Mouse (Mus musculus) CH12.LX (cell line): ENCODE results near the gene Srrm4. TPM values are rescaled to one million over a fixed set of nuclear protein-coding genes. Genes with fewer than 3 reads are reported as not detected.

Experiments used
- DNase-seq: peaks from one replicate; pipeline ENCODE4 v3.0.0-alpha.2; 2013; ENCODE audit errors: extremely low read depth
- H3K27ac ChIP-seq: 2 replicates; pipeline ENCODE4 v1.5.1; 2012; ENCODE audit warnings: low read depth, mild to moderate bottlenecking, control low read depth, moderate library complexity; ENCODE audit not compliant: insufficient read depth
- H3K27me3 ChIP-seq: replicated peaks from 2 replicates; pipeline ENCODE3; 2012; ENCODE audit warnings: inconsistent platforms
- H3K36me3 ChIP-seq, 2 experiments: replicated peaks in 1 of 2; 2 replicates each; pipeline versions ENCODE3 to v1.6.1; 2012; ENCODE audit warnings: inconsistent platforms in 1 of 2, low read length in 1 of 2, mild to moderate bottlenecking in 1 of 2, mixed read lengths in 1 of 2, moderate library complexity in 1 of 2; ENCODE audit not compliant: control insufficient read depth in 1 of 2, insufficient read depth in 1 of 2
- H3K4me1 ChIP-seq, 2 experiments: 2 replicates each; pipeline ENCODE4 v1.6.1; 2012; ENCODE audit warnings: inconsistent platforms in 1 of 2, moderate library complexity in 1 of 2; ENCODE audit not compliant: insufficient read depth in 2 of 2, control insufficient read depth in 1 of 2
- H3K4me2 ChIP-seq: 2 replicates; pipeline ENCODE4 v1.6.1; 2012; ENCODE audit warnings: low read depth, mild to moderate bottlenecking, control low read depth; ENCODE audit not compliant: poor library complexity, insufficient read depth, severe bottlenecking
- H3K4me3 ChIP-seq, 3 experiments: fragments of 150-350 bp in 1 of 3; sonication (generic) in 1 of 3; replicated peaks in 1 of 3; 2 replicates each; pipeline versions ENCODE3 to v1.5.1; 2011 to 2012; ENCODE audit warnings: low read depth in 2 of 3, low read length in 2 of 3, mild to moderate bottlenecking in 2 of 3, moderate library complexity in 2 of 3, control low read depth in 1 of 3, improper control_type of control experiment in 1 of 3, inconsistent platforms in 1 of 3, mixed read lengths in 1 of 3; ENCODE audit not compliant: poor library complexity in 1 of 3
- H3K79me2 ChIP-seq: replicated peaks from 2 replicates; pipeline ENCODE4 v1.6.1; 2012; ENCODE audit warnings: mild to moderate bottlenecking, moderate library complexity; ENCODE audit not compliant: control insufficient read depth, poor library complexity, insufficient read depth, severe bottlenecking; ENCODE audit errors: extremely low read depth
- H3K9ac ChIP-seq: 2 replicates; pipeline ENCODE4 v1.6.1; 2012; ENCODE audit warnings: low read depth, mild to moderate bottlenecking, control low read depth, moderate library complexity; ENCODE audit not compliant: insufficient read depth
- H3K9me3 ChIP-seq: replicated peaks from 2 replicates; pipeline ENCODE3; 2012; ENCODE audit warnings: low read length, inconsistent platforms, mixed read lengths
- CHD1 ChIP-seq: IDR thresholded peaks from 2 replicates; pipeline ENCODE4 v1.6.1; 2012; ENCODE audit warnings: low read depth, low read length, improper control_type of control experiment, inconsistent platforms
- CHD2 ChIP-seq: IDR thresholded peaks from 2 replicates; pipeline ENCODE4 v1.6.1; 2011; ENCODE audit warnings: low read length, improper control_type of control experiment
- E2F4 ChIP-seq: IDR thresholded peaks from 2 replicates; pipeline ENCODE4 v1.6.1; 2011; ENCODE audit warnings: low read depth, low read length, improper control_type of control experiment; ENCODE audit not compliant: insufficient replicate concordance
- ELF1 ChIP-seq: IDR thresholded peaks from 2 replicates; pipeline ENCODE4 v1.6.1; 2014; ENCODE audit warnings: low read depth, mild to moderate bottlenecking, inconsistent platforms, low read length, improper control_type of control experiment
- GABPA ChIP-seq: IDR thresholded peaks from 2 replicates; pipeline ENCODE4 v1.6.1; 2012; ENCODE audit warnings: low read depth, low read length, improper control_type of control experiment, inconsistent platforms; ENCODE audit not compliant: insufficient replicate concordance
- HCFC1 ChIP-seq: IDR thresholded peaks from 2 replicates; pipeline ENCODE4 v1.6.1; 2012; ENCODE audit warnings: low read depth, mild to moderate bottlenecking, inconsistent platforms, low read length, improper control_type of control experiment
- JUN ChIP-seq: IDR thresholded peaks from 2 replicates; pipeline ENCODE4 v1.6.1; 2011; ENCODE audit warnings: low read depth, mild to moderate bottlenecking, low read length, improper control_type of control experiment, moderate library complexity; ENCODE audit not compliant: insufficient read depth
- KAT2A ChIP-seq: IDR thresholded peaks from 2 replicates; pipeline ENCODE4 v1.6.1; 2012; ENCODE audit warnings: low read length, improper control_type of control experiment, inconsistent platforms; ENCODE audit not compliant: insufficient replicate concordance
- SMC3 ChIP-seq: IDR thresholded peaks from 2 replicates; pipeline ENCODE4 v1.6.1; 2011; ENCODE audit warnings: low read depth, low read length, improper control_type of control experiment
- TBP ChIP-seq: conservative IDR thresholded peaks from 2 replicates; pipeline ENCODE4 v1.6.1; 2011; ENCODE audit warnings: low read depth, low read length, improper control_type of control experiment
- UBTF ChIP-seq: IDR thresholded peaks from 2 replicates; pipeline ENCODE4 v1.6.1; 2012; ENCODE audit warnings: low read depth, mild to moderate bottlenecking, inconsistent platforms, low read length, improper control_type of control experiment, moderate library complexity
- USF1 ChIP-seq: IDR thresholded peaks from 2 replicates; pipeline ENCODE4 v1.6.1; 2014; ENCODE audit warnings: low read depth, mild to moderate bottlenecking, inconsistent platforms, low read length, improper control_type of control experiment
- ZC3H11A ChIP-seq: IDR thresholded peaks from 2 replicates; pipeline ENCODE4 v1.6.1; 2012; ENCODE audit warnings: low read depth, mild to moderate bottlenecking, inconsistent platforms, low read length, improper control_type of control experiment
- ZKSCAN1 ChIP-seq: IDR thresholded peaks from 2 replicates; pipeline ENCODE4 v1.6.1; 2012; ENCODE audit warnings: low read depth, inconsistent platforms, low read length, improper control_type of control experiment, borderline replicate concordance
- ZNF384 ChIP-seq: IDR thresholded peaks from 2 replicates; pipeline ENCODE4 v1.6.1; 2012; ENCODE audit warnings: low read depth, low read length, improper control_type of control experiment, inconsistent platforms
- dilution Hi-C: fragments of 300-500 bp; cut with MboI; formaldehyde crosslinking; loops from 2 replicates; pipeline ENCODE4 v1.14.3; 2020; ENCODE audit warnings: low sequenced_read_pairs; ENCODE audit not compliant: extremely low pct_unique_long_range_greater_than_20kb, extremely low pct_ligation_motif_present
- in situ Hi-C: fragments of 300-500 bp; cut with MboI; formaldehyde crosslinking; loops from 3 replicates; pipeline ENCODE4 v1.14.3; 2019; ENCODE audit warnings: low sequenced_read_pairs, low pct_ligation_motif_present, low pct_unique_long_range_greater_than_20kb, mixed read lengths
- polyA plus RNA-seq: library from polyadenylated mRNA; unstranded; fragments of >175 nt; gene quantifications from 2 replicates; pipeline ENCODE4 v1.2.1, GENCODE M21; 2012; ENCODE audit warnings: low read depth; ENCODE audit not compliant: insufficient read length
- total RNA-seq, 2 experiments: library from RNA; depleted of rRNA; stranded (reverse); fragments of 300-350 nt in 1 of 2; fragments of >200 nt in 1 of 2; gene quantifications; 2 replicates each; pipeline ENCODE4 v1.2.3; 2012 to 2014

The Srrm4 gene
- total and polyA plus RNA-seq, 3 experiments, result not detected

DNA sequence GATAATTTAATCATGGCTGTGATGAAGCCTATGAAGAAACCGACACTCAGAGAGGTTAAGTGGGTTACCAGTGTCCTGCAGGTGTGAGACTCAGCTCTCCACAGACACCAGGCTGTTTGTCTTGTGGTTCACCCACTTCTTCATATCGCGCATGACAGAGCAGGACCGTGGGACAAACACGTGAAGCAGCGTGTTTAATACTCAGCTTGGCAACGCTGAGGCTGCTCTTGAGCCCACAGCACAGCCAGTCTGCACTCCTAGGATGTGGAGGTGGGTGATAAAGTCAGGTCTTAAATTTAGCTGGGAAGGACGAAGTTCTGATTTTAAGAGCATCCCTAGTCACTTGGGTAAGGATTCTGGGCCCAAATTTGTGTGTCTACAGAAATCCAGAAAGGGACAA, 68.1 kb downstream of the Srrm4 start:
- H3K27me3 ChIP-seq, result no peaks in the 10 kb centered on the region
- dilution Hi-C loops (no loop called here), in situ Hi-C loops (no loop called here)
- H3K27ac ChIP-seq, result no peak overlapping the region
- TF ChIP-seq SMC3 (no peak), GABPA (no peak), KAT2A (no peak)
- no peaks in the 10 kb centered on the region for H3K79me2 ChIP-seq
- H3K36me3 ChIP-seq, result no peaks in the 10 kb centered on the region
- peaks cover 89% of the 10 kb centered on the region for H3K9me3 ChIP-seq
- H3K4me3 ChIP-seq, result no peak overlapping the region
- no peak overlapping the region for H3K9ac ChIP-seq
- H3K4me1 ChIP-seq, result no peaks in the 10 kb centered on the region
- no peak overlapping the region for H3K4me2 ChIP-seq
- DNase-seq, result no peak

DNA sequence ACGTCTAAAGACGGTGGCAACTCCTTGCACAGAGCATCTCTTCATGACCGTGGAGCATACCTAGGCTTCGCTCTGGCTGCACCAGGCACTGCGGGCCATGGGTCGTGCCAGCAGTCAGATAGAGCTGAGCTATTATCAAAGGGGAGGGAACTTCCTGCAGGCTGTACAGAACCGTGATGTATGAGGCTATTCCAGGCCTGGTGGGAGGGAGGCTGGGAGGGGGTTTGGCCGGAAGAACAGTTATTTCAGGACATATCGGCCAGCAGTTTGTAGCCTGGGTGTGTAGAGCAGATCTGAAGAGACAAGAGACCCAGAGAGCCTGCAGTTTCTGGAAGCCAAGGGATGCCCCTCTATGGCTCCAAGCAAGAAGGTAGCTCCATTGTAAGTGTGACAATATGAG, 68.5 kb downstream of the Srrm4 start:
- Histone ChIP-seq H3K4me3 (no peak overlapping the region), H3K4me1 (no peaks in the 10 kb centered on the region), H3K27me3 (no peaks in the 10 kb centered on the region), H3K79me2 (no peaks in the 10 kb centered on the region), H3K4me2 (no peak overlapping the region), H3K9ac (no peak overlapping the region), H3K36me3 (no peaks in the 10 kb centered on the region), H3K27ac (no peak overlapping the region), H3K9me3 (peaks cover 89% of the 10 kb centered on the region)
- in situ Hi-C loops, result no loop called here
- no peak for TF ChIP-seq UBTF
- TF ChIP-seq USF1, result no peak
- TF ChIP-seq ELF1, result no peak
- no peak for TF ChIP-seq E2F4
- no peak for TF ChIP-seq HCFC1
- no peak for TF ChIP-seq ZNF384
- no peak for TF ChIP-seq CHD1
- TF ChIP-seq CHD2, result no peak
- no peak for TF ChIP-seq ZC3H11A
- DNase-seq, result no peak
- dilution Hi-C loops, result no loop called here

DNA sequence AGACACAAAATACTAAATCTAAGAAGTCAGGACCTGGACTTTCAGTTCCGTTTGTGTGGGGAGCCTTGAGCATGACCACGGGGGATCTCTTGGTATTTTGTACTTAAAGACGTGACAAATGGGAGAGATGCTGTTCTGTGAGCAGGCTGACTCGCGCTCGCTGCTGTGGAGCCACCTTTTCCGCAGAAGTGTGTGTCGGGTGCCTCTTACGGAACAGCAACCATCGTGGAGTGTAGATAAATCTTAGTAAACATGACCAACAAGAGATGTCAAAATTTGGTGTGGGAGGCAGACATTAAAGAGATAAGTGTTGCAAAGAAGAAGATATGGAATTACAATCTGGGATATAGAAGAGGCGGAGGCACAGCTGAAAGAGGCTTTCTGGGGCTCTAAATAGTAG, 69.3 kb downstream of the Srrm4 start:
- no peak overlapping the region for H3K4me2 ChIP-seq
- no peak overlapping the region for H3K4me3 ChIP-seq
- H3K36me3 ChIP-seq, result no peaks in the 10 kb centered on the region
- no peaks in the 10 kb centered on the region for H3K79me2 ChIP-seq
- dilution Hi-C loops (no loop called here), in situ Hi-C loops (no loop called here)
- no peaks in the 10 kb centered on the region for H3K4me1 ChIP-seq
- no peaks in the 10 kb centered on the region for H3K27me3 ChIP-seq
- H3K9ac ChIP-seq, result no peak overlapping the region
- peaks cover 91% of the 10 kb centered on the region for H3K9me3 ChIP-seq
- TF ChIP-seq GABPA (no peak), CHD1 (no peak), ZNF384 (no peak), TBP (no peak), UBTF (no peak), JUN (no peak), ZC3H11A (no peak), SMC3 (no peak), ZKSCAN1 (no peak)
- H3K27ac ChIP-seq, result no peak overlapping the region
- no peak for DNase-seq
